Comparison of ENCODE assay signal across 8 mouse cellular contexts in genomic region chr11:85989536-85989935, GRCm38 (mm10).
DNase-seq lines count a peak whose midpoint lies in the region; ATAC-seq and TF ChIP-seq lines count a peak whose summit lies in the region.

No protein-coding gene starts in this region.

- DNase-seq in kidney, postnatal 25 days: no peak
- no peak for DNase-seq in neural tube, embryonic 11.5 days (ENCODE audit: low spot score)
- no peak for DNase-seq in cerebellum, postnatal 14 days
- no peak for DNase-seq in kidney, postnatal 10 days
- no peak for DNase-seq in kidney, postnatal 14 days

- no peak for TF ChIP-seq CTCF in intestine, postnatal 0 days (IDR thresholded peaks at IDR 0.05; ENCODE audit: low read depth)

- ATAC-seq in kidney, embryonic 16.5 days (ENCODE audit: low FRiP score, low TSS enrichment): peak; percentile 54
- ATAC-seq in embryonic facial prominence, embryonic 15.5 days (ENCODE audit: insufficient number of reproducible peaks, low FRiP score, low TSS enrichment, low read depth): no peak
- ATAC-seq in intestine, postnatal 0 days: no peak; the same call in 1 of the 2 replicates
- ATAC-seq in neural tube, embryonic 11.5 days (ENCODE audit: insufficient read depth, low FRiP score, low TSS enrichment): no peak

- H3K9me3 ChIP-seq in kidney, embryonic 16.5 days (ENCODE audit: low read length): no peaks in the 10 kb centered on the region
- H3K9me3 ChIP-seq in embryonic facial prominence, embryonic 15.5 days (replicated peaks): no peaks in the 10 kb centered on the region
- no peaks in the 10 kb centered on the region for H3K9me3 ChIP-seq in intestine, postnatal 0 days (ENCODE audit: control insufficient read depth)
- H3K9me3 ChIP-seq in neural tube, embryonic 11.5 days (ENCODE audit: control insufficient read depth, low read length): no peaks in the 10 kb centered on the region

- peak overlapping the region; percentile 62 for H3K4me2 ChIP-seq in kidney, embryonic 16.5 days (replicated peaks; ENCODE audit: low read depth, low read length)
- H3K4me2 ChIP-seq in embryonic facial prominence, embryonic 15.5 days (replicated peaks): peak overlapping the region; percentile 41
- H3K4me2 ChIP-seq in intestine, postnatal 0 days (replicated peaks; ENCODE audit: low read depth): peak overlapping the region; percentile 51
- peak overlapping the region; percentile 38 for H3K4me2 ChIP-seq in neural tube, embryonic 11.5 days (ENCODE audit: low read depth)

- 1% methylated on average over 10 of the region's 10 CpGs for WGBS in kidney, embryonic 16.5 days
- 19% methylated on average over 10 of the region's 10 CpGs for WGBS in embryonic facial prominence, embryonic 15.5 days
- 4% methylated on average over 10 of the region's 10 CpGs for WGBS in intestine, postnatal 0 days
- 6% methylated on average over 10 of the region's 10 CpGs for WGBS in neural tube, embryonic 11.5 days

- H3K27ac ChIP-seq in kidney, embryonic 16.5 days (ENCODE audit: low read length): no peak overlapping the region
- no peak overlapping the region for H3K27ac ChIP-seq in embryonic facial prominence, embryonic 15.5 days (replicated peaks)
- no peak overlapping the region for H3K27ac ChIP-seq in intestine, postnatal 0 days (ENCODE audit: low read depth, low read length)
- no peak overlapping the region for H3K27ac ChIP-seq in neural tube, embryonic 11.5 days (ENCODE audit: low read depth, low read length)

- peaks cover 14% of the 10 kb centered on the region for H3K4me1 ChIP-seq in kidney, embryonic 16.5 days (ENCODE audit: insufficient read depth, low read length)
- H3K4me1 ChIP-seq in embryonic facial prominence, embryonic 15.5 days: 0 out of 2 replicates have a peak, but pooled peaks cover 7% of the 10 kb centered on the region
- no peaks in the 10 kb centered on the region for H3K4me1 ChIP-seq in intestine, postnatal 0 days (replicated peaks; ENCODE audit: control insufficient read depth, insufficient read depth, low read length)
- H3K4me1 ChIP-seq in neural tube, embryonic 11.5 days (ENCODE audit: control insufficient read depth, insufficient read depth, low read length): peaks cover 5% of the 10 kb centered on the region; the same call in 1 of the 2 replicates

- H3K27me3 ChIP-seq in kidney, embryonic 16.5 days (ENCODE audit: insufficient read depth, low read length): peaks cover 31% of the 10 kb centered on the region
- H3K27me3 ChIP-seq in embryonic facial prominence, embryonic 15.5 days: peaks cover 7% of the 10 kb centered on the region
- 0 out of 2 replicates have a peak, but pooled peaks cover 4% of the 10 kb centered on the region for H3K27me3 ChIP-seq in intestine, postnatal 0 days (replicated peaks; ENCODE audit: control insufficient read depth, insufficient read depth, low read length)
- peaks cover 6% of the 10 kb centered on the region; the same call in 1 of the 2 replicates for H3K27me3 ChIP-seq in neural tube, embryonic 11.5 days (ENCODE audit: control insufficient read depth, insufficient read depth, low read length)

- H3K9ac ChIP-seq in kidney, embryonic 16.5 days (replicated peaks; ENCODE audit: low read length): peak overlapping the region; percentile 41
- peak overlapping the region; percentile 6; the same call in 1 of the 2 replicates for H3K9ac ChIP-seq in embryonic facial prominence, embryonic 15.5 days
- H3K9ac ChIP-seq in intestine, postnatal 0 days (ENCODE audit: low read depth, low read length): no peak overlapping the region
- H3K9ac ChIP-seq in neural tube, embryonic 11.5 days (ENCODE audit: low read length): peak overlapping the region; percentile 28; the same call in 1 of the 2 replicates

- H3K36me3 ChIP-seq in kidney, embryonic 16.5 days (ENCODE audit: insufficient read depth, low read length): no peaks in the 10 kb centered on the region
- no peaks in the 10 kb centered on the region for H3K36me3 ChIP-seq in embryonic facial prominence, embryonic 15.5 days
- H3K36me3 ChIP-seq in intestine, postnatal 0 days (ENCODE audit: control insufficient read depth, insufficient read depth): no peaks in the 10 kb centered on the region
- no peaks in the 10 kb centered on the region for H3K36me3 ChIP-seq in neural tube, embryonic 11.5 days (ENCODE audit: control insufficient read depth, insufficient read depth, low read length)

- H3K4me3 ChIP-seq in kidney, embryonic 16.5 days (ENCODE audit: low read length): peak overlapping the region; percentile 36
- H3K4me3 ChIP-seq in embryonic facial prominence, embryonic 15.5 days (replicated peaks): peak overlapping the region; percentile 29
- peak overlapping the region; percentile 20 for H3K4me3 ChIP-seq in intestine, postnatal 0 days (ENCODE audit: low read depth, low read length)
- H3K4me3 ChIP-seq in neural tube, embryonic 11.5 days (ENCODE audit: low read depth, low read length): peak overlapping the region; percentile 8; the same call in 1 of the 2 replicates
